Mouse (Mus musculus) adrenal gland, postnatal 25 days (tissue): Measurements from ENCODE around the gene Lsm2. TPM values are rescaled to one million over a fixed set of nuclear protein-coding genes. Genes with fewer than 3 reads are reported as not detected.
"Not testable (repeated sequence)": the region's sequence is repeated elsewhere in the genome, so short reads cannot be mapped to it uniquely, and the experiment has no call there.

Source experiments
- DNase-seq: peaks from one replicate; pipeline ENCODE4 v3.0.0; 2021; ENCODE audit warnings: mixed read lengths
- total RNA-seq: library from RNA; stranded (reverse); gene quantifications from 2 replicates; pipeline ENCODE4 v1.2.3, GENCODE M21; 2021

Lsm2 gene
- total RNA-seq, 1 experiment from 2014 or later = 39.6 TPM

DNA sequence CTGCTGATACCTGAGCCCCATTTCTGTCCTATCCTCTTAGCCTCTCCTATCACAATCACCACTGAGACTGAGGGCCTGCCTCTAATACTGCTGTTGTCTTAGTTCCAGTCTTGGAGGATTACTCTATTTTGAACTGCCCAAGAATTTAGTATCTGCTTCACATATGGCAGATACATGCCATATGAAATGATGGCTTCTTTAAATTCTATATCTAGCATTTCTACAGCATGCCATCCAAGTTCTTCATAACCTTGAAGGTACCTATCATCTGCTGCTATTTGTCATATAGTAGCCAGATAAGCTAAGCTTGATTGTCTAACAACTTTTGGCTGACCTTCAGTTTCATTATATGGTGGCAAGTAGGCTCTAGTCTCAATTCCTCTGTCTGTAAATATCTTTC lies 13.1 kb downstream of the Lsm2 start:
- no peak for DNase-seq

DNA sequence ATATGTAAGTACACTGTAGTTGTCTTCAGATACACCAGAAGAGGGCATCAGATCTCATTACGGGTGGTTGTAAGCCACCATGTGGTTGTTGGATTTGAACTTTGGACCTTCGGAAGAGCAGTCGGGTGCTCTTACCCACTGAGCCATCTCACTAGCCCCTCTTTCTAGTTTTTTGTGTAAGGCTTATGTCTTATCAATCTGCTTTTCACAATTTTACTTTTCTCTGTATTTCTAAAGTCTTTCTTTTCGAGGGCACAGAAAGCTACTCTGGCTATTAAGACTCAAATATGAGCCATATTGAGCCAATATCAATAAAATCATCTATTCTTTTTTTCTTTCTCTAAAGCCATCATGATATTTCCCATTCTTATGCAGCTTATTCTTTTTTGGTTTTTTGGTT lies 13.5 kb downstream of the Lsm2 start:
- not testable (repeated sequence) for DNase-seq

DNA sequence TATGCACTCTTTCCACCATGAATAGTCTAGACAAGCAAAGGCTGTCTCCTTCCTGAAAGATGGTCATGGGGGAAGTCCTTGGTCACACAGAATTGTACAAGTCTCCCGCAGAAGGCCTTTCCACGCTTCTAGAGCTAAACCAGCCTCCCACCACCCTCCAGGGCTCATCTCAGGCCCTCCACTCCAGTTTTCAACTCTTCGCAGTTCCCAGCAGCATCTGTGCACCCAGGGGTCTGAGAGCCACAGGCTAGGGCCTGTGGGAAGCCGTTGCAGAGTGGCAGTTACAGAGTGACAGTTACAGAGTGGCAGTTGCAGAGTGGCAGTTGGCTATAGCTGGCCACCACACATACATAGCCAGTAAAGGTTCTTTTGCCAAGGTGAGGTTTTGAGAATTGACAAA lies 14.3 kb downstream of the Lsm2 start:
- DNase-seq = not testable (repeated sequence)

DNA sequence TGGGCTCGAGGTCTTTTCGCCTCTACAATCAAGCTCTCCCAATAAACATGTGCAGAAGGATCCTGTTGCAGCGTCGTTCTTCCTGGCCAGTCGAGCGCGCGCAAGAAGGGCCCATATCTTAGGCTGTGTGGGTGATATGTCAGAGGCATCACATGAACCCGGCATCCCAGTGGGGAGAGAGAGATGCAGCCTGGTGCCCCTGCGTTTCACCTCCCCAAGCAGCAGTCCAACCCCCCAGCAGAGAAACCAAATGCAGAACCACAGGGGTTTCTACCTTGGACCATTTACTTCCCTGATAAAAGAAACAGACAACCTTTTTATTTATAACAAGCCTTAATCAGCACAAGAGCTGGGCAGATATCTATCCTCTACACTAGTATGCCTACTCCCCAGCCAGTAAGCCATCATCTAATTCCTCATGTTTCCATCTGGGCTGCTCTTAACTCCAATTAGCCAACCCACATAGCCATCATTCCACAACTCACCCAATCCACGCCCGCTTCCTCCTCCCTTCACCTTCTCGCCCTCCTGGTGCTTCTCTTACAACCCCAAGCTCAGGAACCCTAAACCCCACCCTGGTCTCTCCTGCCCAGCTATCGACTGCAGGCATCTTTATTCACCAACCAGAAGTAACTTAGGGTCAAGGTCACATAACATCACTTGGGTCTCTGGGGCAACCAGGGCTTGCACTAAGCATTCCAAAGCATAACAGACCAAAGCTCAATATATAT lies 14.9 kb downstream of the Lsm2 start:
- no peak for DNase-seq

DNA sequence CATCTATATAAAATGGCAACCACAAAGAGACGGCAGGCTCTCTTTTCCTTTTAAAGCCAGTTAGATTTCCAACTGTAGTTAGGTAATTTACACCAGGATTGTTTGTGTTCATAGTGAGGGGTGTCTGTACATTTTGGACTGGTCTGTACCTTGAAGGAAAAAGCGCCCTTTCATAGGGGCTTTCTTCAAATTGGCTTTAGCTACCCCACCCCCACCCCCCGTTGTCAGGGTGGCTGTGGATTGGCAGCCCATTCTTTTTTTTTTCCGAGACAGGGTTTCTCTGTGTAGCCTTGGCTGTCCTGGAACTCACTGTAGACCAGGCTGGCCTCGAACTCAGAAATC lies 15.5 kb downstream of the Lsm2 start:
- DNase-seq = no peak

DNA sequence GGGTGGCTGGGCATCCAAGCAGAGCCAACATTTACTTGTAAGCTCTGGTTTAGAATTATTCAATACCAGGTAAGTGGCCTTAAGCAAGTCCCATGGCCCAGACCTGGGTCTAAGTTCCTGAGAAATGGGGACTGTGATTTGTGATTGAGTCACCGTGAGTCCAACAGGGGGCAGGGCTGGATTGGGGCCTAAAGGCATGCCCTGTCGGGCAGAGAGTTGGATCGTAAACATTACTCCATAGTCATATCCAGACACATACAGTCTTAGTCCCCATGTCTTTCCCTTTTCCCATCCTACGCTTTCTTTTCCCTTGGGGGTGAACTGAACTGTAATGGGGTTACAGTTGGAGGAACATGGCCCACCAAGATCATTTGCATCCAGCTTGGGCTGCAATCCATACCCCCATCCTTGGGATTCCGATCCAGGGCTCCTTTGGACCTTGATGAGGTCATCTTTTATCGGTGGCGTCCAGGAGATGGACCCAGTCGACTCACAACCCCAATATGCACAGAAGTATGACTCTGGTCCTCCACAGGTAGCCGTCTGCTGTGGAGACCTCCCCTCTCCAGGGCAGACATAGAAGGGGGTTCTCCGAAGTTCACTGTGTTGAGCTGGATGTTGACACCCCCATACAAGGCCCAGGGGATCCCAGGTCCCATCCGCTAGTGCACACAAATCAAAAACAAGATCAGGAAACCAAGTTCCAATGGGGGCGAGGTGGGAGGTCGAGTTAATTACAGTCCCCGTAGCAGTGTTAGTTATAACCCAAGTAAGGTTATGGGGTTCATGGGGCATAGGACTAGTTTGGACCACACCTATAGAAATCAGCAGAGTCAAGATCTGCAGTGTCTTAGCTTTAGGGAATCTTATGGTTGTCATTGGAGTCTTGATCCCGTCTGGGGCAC lies 17.1 kb downstream of the Lsm2 start:
- no peak for DNase-seq

DNA sequence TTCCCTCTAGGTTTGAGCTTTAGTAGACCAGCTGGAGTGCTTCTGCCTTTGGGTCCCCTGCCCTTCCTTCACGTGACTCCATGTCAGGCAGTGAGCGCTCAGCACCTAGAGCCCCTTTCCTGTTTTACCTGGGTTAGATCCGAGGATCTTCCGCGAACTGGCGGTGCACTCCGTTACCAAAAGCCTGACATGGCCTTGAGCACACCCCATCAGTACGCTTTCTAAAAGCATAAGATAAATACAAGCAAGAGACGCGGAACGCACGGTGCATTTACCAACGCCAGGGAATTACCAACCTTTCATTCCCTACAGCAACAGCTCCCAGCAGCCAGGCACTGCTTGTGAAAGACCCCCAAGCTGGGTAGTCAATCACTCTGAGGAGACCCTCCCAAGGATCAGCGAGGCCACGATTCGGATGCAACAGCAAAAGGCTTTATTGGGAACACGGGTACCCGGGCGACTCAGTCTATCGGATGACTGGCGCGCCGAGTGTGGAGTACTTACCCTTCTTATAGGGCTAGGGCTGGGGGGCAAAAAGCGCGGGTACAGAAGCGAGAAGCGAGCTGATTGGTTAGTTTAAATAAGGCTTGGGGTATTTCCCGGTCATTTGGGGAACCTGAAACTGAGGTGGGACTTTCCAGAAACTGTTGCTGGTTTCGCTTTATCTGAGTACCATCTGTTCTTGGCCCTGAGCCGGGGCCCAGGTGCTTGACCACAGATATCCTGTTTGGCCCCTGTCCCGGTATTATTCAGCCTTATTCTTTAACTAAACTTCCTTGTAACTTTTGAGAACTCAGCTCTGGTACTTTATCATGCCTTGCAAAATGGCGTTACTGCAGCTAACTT lies 18.4 kb downstream of the Lsm2 start:
- DNase-seq = not testable (repeated sequence)

DNA sequence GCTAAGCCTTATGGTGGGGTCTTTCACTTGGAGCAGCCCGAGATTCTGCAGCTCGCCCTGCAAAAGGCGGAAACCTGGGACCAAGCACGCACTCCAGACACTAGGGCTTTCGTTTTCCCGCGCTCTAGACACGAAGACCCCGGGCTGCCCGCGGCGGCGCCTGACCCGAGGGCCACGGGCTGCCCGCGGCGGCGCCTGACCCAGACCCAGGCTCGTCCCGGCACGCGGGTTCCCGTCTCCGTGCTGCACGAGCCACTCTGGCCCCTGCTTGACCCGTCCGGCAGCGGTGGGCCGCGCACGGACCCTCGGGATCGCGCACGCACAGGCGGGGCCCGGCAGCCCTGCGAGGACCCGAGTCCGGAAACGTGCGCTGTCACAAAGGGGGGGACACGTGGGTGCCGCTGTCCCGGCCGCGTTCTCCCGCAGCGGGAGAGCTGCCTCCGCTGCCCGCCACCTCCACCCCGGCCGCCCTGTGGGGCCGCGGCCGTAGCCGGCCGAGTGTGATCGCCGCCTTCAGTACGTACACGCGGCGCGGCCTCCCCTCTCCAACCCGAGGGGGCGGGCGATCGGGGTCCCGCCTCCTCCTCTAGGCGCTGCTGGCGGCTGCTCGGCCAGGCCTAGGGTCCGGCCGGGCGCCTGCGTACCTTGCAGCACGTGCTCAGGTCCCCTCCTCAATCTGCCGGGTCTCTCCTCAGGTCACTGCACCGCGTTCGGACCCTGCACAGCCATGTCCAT lies 19.2 kb downstream of the Lsm2 start, which contains the start of gene Vars:
Vars (plus strand) TSS at position 271 of the 735 bp plus-strand sequence.
- peak; percentile 86 for DNase-seq

DNA sequence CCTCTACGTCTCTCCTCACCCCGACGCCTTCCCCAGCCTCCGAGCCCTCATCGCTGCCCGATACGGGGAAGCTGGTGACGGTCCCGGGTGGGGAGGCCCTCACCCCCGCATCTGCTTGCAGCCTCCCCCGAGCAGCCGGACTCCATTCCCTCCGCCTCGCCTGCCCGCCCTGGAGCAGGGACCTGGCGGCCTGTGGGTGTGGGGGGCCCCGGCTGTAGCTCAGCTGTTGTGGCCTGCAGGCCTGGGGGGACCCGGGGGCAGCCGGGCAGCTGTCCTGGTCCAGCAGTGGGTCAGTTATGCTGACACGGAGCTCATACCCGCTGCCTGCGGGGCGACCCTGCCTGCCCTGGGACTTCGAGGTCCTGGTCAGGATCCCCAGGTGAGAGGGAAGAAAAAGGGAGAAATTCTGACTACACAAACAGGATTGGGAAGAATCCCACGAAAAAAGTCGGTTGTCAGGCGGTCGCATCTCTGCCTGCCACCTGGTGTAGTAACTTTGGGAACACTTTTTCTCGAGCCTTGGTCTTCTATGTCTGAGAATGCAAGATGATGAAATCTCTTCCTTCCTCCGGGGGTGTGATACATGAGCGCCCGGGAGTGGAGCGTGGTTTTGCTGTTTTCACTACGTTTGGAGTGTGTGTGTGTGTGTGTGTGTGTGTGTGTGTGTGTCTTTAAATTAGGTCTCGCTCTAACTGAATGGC lies 19.9 kb downstream of the Lsm2 start:
- peak; percentile 24 for DNase-seq

DNA sequence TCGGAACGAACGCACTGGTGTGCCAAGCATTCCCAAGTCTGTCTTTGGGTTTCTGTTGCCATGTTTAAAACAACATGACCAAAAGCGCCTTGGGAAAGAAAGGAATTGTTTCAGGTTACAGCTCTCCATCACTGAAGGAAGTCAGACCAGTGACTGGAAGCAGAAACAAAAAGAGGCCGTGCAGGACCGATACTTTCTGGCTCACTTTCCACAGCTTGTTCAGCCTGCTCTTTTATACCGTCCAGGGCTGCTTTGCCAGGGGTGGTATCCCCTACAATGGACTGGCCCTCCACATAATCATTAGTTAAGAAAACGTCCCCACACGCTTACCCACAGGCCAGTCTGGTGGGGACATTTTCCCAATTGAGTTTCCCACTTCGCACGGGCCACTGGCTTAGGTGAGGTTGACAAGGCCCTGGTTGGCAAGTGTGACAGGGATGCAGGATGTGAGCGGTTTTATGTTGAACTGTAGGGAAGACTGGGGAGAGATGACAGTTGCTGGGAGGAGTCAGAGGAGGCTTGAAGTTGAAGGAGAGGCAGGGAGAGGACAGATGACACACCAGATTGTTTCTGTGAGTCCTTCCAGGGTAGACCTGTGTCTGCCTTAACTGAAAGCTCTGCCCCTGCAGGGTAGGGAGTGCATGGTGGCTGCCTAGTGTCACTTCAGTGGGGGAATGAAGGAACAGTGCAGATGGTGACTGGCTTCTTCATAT lies 20.6 kb downstream of the Lsm2 start:
- no peak for DNase-seq

DNA sequence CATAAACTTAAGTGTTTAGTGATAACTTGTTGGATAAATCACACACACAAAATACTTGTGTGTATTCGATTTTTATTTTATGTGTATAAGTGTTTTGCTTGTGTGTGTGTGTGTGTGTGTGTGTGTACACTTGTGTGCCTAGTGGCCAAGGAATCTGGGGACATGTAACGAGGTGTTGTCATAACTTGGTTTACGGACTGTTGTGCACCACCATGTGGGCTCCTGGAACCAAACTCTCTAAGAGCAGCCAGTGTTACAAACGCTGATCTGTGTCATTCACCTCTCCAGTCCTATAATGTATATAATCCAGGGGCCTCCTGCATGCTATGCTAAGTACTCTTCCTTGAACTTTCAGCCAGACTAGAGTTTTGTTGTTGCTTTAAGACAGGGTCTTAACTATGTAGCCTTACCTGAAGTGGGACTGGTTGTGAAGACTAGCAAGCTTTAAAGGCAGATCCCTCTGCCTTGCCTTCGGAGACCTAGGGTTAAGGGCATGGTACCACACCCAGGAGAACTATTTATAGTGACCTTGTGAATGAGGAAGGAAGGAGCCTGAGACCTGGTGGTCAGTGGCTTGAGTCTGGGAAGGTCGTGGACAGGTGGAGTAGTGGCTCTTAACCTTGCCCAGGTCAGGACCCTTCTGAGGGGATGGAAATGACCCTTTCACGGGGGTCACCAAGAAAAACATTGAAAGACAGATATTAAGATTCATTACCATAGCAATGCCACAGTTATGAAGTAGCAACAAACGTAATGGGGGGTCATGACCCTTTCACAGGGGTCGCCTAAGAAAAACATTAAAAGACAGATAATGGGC lies 21.6 kb downstream of the Lsm2 start:
- no peak for DNase-seq

DNA sequence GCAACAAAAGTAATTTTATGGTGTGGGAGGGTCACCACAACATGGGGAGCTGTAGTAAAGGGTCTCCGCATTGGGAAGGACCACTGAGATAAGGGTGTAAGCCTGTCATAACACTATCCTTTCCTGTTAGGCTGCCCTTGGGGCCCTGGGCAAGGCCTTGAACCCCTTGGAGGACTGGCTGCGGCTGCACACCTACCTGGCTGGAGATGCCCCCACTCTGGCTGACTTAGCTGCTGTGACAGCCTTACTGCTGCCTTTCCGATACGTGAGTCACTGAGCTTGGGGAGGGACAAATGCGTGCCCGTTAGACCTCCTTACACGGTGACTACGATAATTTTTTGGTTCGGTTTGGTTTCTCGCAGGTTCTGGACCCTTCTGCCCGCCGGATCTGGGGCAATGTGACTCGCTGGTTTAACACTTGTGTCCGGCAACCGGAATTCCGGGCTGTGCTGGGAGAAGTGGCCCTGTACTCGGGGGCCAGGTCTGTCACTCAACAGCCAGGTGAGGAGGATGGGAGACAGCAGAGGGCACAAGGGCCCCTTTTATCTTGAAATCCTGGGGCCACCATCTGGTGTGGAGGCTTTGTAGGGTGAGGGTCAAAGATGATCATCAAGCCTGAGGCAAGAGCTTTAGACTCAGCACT lies 22.5 kb downstream of the Lsm2 start:
- no peak for DNase-seq

DNA sequence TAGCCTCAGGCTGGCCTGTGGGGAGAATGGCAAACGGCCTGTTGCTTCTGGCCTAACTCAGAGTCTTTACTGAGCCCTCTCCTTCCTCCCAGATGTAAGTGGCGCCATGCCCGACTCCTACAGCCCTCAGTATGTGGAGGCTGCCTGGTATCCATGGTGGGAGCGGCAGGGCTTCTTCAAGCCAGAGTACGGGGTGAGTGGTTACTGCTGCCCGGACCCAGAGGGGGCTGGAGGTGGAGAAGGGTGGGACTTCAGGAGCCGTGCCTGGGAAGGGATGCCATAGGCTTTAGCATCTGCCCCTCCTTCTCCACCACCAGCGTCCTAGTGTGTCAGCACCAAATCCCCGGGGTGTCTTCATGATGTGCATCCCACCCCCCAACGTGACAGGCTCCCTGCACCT lies 23.5 kb downstream of the Lsm2 start:
- no peak for DNase-seq

DNA sequence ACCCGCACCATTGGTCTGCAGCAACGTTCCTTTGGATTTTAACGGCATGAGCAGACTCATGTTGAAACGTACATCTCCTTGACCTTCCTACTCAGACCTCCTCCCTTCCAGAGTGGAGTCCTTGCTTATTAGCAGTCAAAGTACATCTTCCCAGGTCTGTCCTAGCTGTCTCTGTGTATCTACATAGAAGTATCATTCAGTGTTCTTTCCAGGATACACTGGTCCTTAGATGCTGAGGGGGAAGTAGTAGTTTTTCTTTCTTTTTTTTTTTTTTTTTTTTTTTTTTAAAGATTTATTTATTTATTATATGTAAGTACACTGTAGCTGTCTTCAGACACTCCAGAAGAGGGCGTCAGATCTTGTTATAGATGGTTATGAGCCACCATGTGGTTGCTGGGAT lies 24.2 kb downstream of the Lsm2 start:
- not testable (repeated sequence) for DNase-seq

DNA sequence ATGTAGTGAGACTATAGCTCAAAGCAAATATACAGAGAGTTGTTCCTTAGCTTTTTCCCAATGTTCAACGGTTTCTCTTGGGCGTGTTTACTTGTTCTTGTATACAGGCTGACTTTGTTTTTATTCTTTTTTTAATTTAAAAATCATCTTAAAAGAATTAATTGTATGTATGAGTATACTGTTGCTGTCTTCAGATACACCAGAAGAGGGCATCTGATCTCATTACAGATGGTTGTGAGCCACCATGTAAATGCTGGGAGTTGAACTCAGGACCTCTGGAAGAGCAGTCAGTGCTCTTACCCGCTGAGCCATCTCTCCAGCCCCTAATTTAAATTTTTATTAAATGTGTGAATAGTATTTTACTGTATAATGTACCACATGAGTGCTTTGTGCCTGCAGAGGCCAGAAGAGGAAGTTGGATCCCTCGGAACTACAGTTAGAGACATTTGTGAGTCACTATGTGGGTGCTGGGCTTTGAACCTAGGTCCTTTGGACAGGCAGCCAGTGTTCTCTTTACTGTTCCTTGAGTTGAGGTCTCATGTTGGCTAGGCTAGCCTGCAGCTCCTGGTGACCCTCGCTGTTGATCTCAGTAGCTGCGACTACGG lies 25.8 kb downstream of the Lsm2 start:
- no peak for DNase-seq

DNA sequence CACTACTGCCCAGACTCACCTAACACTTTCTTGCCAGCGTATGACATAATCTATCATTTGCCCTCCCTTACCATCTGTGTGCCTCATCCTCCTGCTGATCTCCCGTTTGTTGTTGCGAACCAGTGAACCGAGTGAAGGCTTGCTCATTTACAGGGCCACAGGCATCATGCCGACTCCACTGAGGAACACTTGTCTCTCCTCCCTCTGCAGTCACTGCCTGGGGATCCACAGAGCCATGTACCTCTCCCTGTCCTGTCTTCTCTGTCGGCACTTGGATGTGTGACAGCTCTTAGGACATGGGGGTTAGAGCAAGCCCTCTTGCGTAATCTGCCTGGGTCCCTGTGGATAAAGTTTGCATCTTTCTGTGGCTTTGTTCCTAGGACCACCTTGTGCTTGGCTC lies 27.9 kb downstream of the Lsm2 start:
- no peak for DNase-seq

DNA sequence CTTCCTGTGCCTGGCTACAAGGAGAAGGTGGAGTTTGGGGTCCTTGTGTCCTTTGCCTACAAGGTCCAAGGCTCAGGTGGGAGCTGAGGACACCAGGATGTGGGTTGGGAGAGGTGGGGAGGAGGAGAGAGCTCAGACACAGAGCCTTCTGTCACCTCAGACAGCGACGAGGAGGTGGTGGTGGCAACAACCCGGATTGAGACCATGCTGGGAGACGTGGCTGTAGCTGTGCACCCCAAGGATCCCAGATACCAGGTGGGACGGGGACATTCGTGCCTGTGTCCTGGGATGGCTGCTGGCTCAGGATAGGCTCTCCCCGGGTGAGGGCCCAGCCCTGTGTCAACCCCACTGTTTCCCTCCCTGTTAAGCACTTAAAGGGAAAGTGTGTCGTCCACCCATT lies 29.8 kb downstream of the Lsm2 start:
- no peak for DNase-seq

DNA sequence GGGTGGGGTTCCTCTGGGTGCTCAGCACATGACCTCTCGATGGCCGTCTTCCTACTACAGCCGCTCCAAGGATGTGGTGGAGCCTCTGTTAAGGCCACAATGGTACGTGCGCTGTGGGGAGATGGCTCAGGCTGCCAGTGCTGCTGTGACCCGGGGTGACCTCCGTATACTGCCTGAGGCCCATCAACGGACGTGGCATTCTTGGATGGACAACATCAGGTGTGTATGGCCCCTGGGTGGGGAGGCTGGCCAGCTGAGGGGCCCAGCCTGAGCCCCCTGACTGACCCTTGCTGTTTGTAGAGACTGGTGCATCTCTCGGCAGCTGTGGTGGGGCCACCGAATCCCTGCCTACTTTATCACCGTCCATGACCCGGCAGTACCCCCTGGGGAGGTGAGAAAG lies 30.8 kb downstream of the Lsm2 start:
- no peak for DNase-seq

DNA sequence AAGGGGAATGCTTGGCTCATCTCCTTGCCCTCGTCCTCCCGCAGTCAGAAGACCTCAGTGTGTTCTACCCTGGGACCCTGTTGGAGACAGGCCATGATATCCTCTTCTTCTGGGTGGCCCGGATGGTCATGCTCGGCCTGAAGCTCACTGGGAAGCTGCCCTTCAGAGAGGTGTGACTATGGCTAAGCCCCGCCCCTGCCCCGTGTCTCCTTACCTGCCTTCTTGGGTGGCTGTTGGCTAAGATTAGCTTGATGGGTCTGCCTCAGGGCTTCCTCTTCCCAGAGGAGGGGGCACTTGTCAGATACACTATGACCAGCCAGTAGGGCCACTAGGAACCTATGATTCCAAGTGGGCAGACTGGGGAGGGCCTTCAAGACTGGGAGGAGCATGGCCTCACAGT lies 31.6 kb downstream of the Lsm2 start:
- DNase-seq = no peak
